29 mouse cellular contexts compared by ENCODE assay signal in genomic region chr7:141696538-141696937, GRCm38 (mm10). TPM values are rescaled to one million over a fixed set of nuclear protein-coding genes. Genes with fewer than 3 reads are reported as not detected.
DNase-seq lines count a peak whose midpoint lies in the region; ATAC-seq and TF ChIP-seq lines count a peak whose summit lies in the region.
"Had no signal": no experiment of that assay in that cellular context is flagged by ENCODE, and none has a peak within 500 bp of the region (broad histone marks: within the 10 kb centered on the region; RNA-seq: fewer than 3 reads in every experiment).

No protein-coding gene starts in this region.

- no peak overlapping the region for H3K4me3 ChIP-seq in hindbrain, postnatal 0 days (ENCODE audit: low read length)
- no peak overlapping the region for H3K4me3 ChIP-seq in hindbrain, embryonic 16.5 days (ENCODE audit: low read length)
- H3K4me3 ChIP-seq: forebrain, embryonic 10.5 days; heart, embryonic 12.5 days; heart, embryonic 15.5 days; hindbrain, embryonic 10.5 days; hindbrain, embryonic 13.5 days had no signal

- DNase-seq in cerebellum, postnatal 14 days: peak; percentile 60 to 69
- DNase-seq in cerebellum, postnatal 4 days (ENCODE audit: low spot score in 2 of 2): no peak
- DNase-seq in hindbrain, postnatal 0 days (ENCODE audit: low spot score): peak; percentile 18
- peak; percentile 39 for DNase-seq in left cerebral cortex, postnatal 4 days
- no peak for DNase-seq in left cerebral cortex, postnatal 10 days (ENCODE audit: extremely low spot score in 1 of 2, low spot score in 2 of 2)
- peak; percentile 4 for DNase-seq in brain, embryonic 14.5 days (ENCODE audit: low read depth)
- DNase-seq: adrenal gland, postnatal 10 days; adrenal gland, postnatal 36 days; B cell, adult 2 months; cerebellum, adult 2 months; cerebellum, postnatal 36 days; gastrocnemius, postnatal 25 days; heart, adult 18-20 months; heart, postnatal 10 days; heart, postnatal 36 days had no signal

- intact Hi-C loops in left cerebral cortex, postnatal 4 days (cut with DNase I): no loop called here
- intact Hi-C loops in left cerebral cortex, postnatal 10 days (cut with DNase I): no loop called here

- H3K9me3 ChIP-seq in hindbrain, postnatal 0 days (ENCODE audit: low read length): no peaks in the 10 kb centered on the region
- H3K9me3 ChIP-seq in hindbrain, embryonic 16.5 days (ENCODE audit: control insufficient read depth, low read length): no peaks in the 10 kb centered on the region
- H3K9me3 ChIP-seq: forebrain, embryonic 10.5 days; G1E; heart, embryonic 12.5 days; heart, embryonic 15.5 days; hindbrain, embryonic 10.5 days; hindbrain, embryonic 13.5 days had no signal

- H3K27me3 ChIP-seq in hindbrain, postnatal 0 days (ENCODE audit: insufficient read depth, low read length): no peaks in the 10 kb centered on the region
- no peaks in the 10 kb centered on the region for H3K27me3 ChIP-seq in hindbrain, embryonic 16.5 days (replicated peaks; ENCODE audit: control insufficient read depth, insufficient read depth, low read length)
- H3K27me3 ChIP-seq: hindbrain, embryonic 13.5 days had no signal

- H3K27ac ChIP-seq in hindbrain, postnatal 0 days: no peak overlapping the region
- H3K27ac ChIP-seq in hindbrain, embryonic 16.5 days (ENCODE audit: low read depth, low read length): no peak overlapping the region
- H3K27ac ChIP-seq: forebrain, embryonic 10.5 days; heart, embryonic 15.5 days; hindbrain, embryonic 10.5 days; hindbrain, embryonic 13.5 days had no signal

- no peak for ATAC-seq in hindbrain, postnatal 0 days
- ATAC-seq in hindbrain, embryonic 16.5 days: no peak
- ATAC-seq: forebrain, embryonic 14.5 days; intestine, postnatal 0 days; Patski had no signal

- no peak overlapping the region for H3K4me2 ChIP-seq in hindbrain, postnatal 0 days (ENCODE audit: low read depth, low read length)
- H3K4me2 ChIP-seq in hindbrain, embryonic 16.5 days (ENCODE audit: low read length): no peak overlapping the region
- H3K4me2 ChIP-seq: heart, embryonic 12.5 days; heart, embryonic 15.5 days; hindbrain, embryonic 13.5 days had no signal

- H3K4me1 ChIP-seq in hindbrain, postnatal 0 days (ENCODE audit: insufficient read depth, low read length): no peaks in the 10 kb centered on the region; the same call in 1 of the 2 replicates
- no peaks in the 10 kb centered on the region for H3K4me1 ChIP-seq in hindbrain, embryonic 16.5 days (ENCODE audit: control insufficient read depth, insufficient read depth, low read depth, low read length)
- H3K4me1 ChIP-seq: forebrain, embryonic 10.5 days; hindbrain, embryonic 10.5 days had no signal

- no peak overlapping the region for H3K9ac ChIP-seq in hindbrain, postnatal 0 days (replicated peaks; ENCODE audit: low read length)
- H3K9ac ChIP-seq in hindbrain, embryonic 16.5 days (ENCODE audit: low read depth, low read length): no peak overlapping the region
- H3K9ac ChIP-seq: heart, embryonic 12.5 days; heart, embryonic 15.5 days; hindbrain, embryonic 13.5 days had no signal

- TF ChIP-seq CTCF in hindbrain, postnatal 0 days (IDR thresholded peaks at IDR 0.05; ENCODE audit: low read depth): no peak
- TF ChIP-seq CTCF in brain, embryonic 14.5 days (IDR thresholded peaks at IDR 0.05; ENCODE audit: borderline replicate concordance, extremely low read depth, insufficient read depth, insufficient read length): no peak

- 72% methylated on average over 13 of the region's 13 CpGs for WGBS in hindbrain, postnatal 0 days
- WGBS in hindbrain, embryonic 16.5 days: 82% methylated on average over 13 of the region's 13 CpGs

- no peaks in the 10 kb centered on the region for H3K36me3 ChIP-seq in hindbrain, postnatal 0 days (ENCODE audit: insufficient read depth, low read length)
- H3K36me3 ChIP-seq in hindbrain, embryonic 16.5 days (ENCODE audit: control insufficient read depth, insufficient read depth, low read length): no peaks in the 10 kb centered on the region
- H3K36me3 ChIP-seq: forebrain, embryonic 10.5 days; G1E; heart, embryonic 12.5 days; heart, embryonic 15.5 days; hindbrain, embryonic 10.5 days; hindbrain, embryonic 13.5 days had no signal

- TF ChIP-seq POLR2A in brain, embryonic 14.5 days (IDR thresholded peaks at IDR 0.05; ENCODE audit: borderline replicate concordance, extremely low read depth, insufficient read depth, insufficient read length, poor library complexity, severe bottlenecking): no peak

RNA-seq across cellular contexts. Expression of gene Muc2, which starts 6.4 kb away (rescaled TPM):
- total RNA-seq in hindbrain, postnatal 0 days (2014; rRNA removed): 0.83 and 1.3 TPM in 2 replicates
- polyA plus RNA-seq in hindbrain, postnatal 0 days (2015; fragmentation: Nextera tagmentation; extraction: Ambion mirVana): 0.20 and 0.91 TPM in 2 replicates
- polyA plus RNA-seq in hindbrain, embryonic 16.5 days (2015; fragmentation: Nextera tagmentation; extraction: Ambion mirVana): 0.40 and 0.58 TPM in 2 replicates
- 1 to 10 TPM in 1 of 2 experiments, under 1 TPM in 1; 0.68 to 1.4 TPM for total RNA-seq in left cerebral cortex, postnatal 4 days (2021)
- total RNA-seq in left cerebral cortex, postnatal 10 days (2021): under 1 TPM; 0.34 to 0.55 TPM
- 0.89 and 2.5 TPM in 2 replicates for polyA plus RNA-seq in brain, embryonic 14.5 days (2012; rRNA removed)
- total RNA-seq: CH12.LX; heart, postnatal 36 days had no signal
- polyA plus RNA-seq: embryonic facial prominence, embryonic 11.5 days; forebrain, embryonic 10.5 days; forebrain, embryonic 14.5 days; G1E had no signal

RNA-seq across cellular contexts. Expression of gene Muc6, which starts 41.4 kb away (rescaled TPM):
- total RNA-seq in hindbrain, postnatal 0 days (2014; rRNA removed): not detected in 2 replicates
- 0.13 and 0.23 TPM in 2 replicates for polyA plus RNA-seq in hindbrain, postnatal 0 days (2015; fragmentation: Nextera tagmentation; extraction: Ambion mirVana)
- polyA plus RNA-seq in hindbrain, embryonic 16.5 days (2015; fragmentation: Nextera tagmentation; extraction: Ambion mirVana): 0.19 and 0.29 TPM in 2 replicates
- not detected for total RNA-seq in left cerebral cortex, postnatal 4 days (2021)
- not detected for total RNA-seq in left cerebral cortex, postnatal 10 days (2021)
- 0.01 and 0.05 TPM in 2 replicates for polyA plus RNA-seq in brain, embryonic 14.5 days (2012; rRNA removed)
- total RNA-seq: adrenal gland, adult 18-20 months; adrenal gland, postnatal 36 days; gastrocnemius, adult 8-10 months; gastrocnemius, postnatal 25 days; heart, adult 18-20 months; heart, postnatal 10 days; heart, postnatal 36 days had no signal
- polyA plus RNA-seq: G1E had no signal

Comparison
In these comparisons a context has a peak if more than half of its experiments do, and no peak if none do; other contexts are left out.
1. DNase-seq: peak in cerebellum, postnatal 14 days (2 of 2), hindbrain, postnatal 0 days (single experiment), left cerebral cortex, postnatal 4 days (single experiment) and brain, embryonic 14.5 days (single experiment); none in cerebellum, postnatal 4 days (0 of 2) and left cerebral cortex, postnatal 10 days (0 of 2).